Mouse (Mus musculus) ovary, postnatal 10 days (tissue): ENCODE measurements at regions not wholly inside any gene's neighbourhood (a gene's known extent, or its start where the extent isn't known, plus 50 kb on each side); places are given as distances from the start of the nearest gene placed in this dataset.

ENCODE experiments used
- DNase-seq: peaks from one replicate; pipeline ENCODE4 v3.0.0; 2022; ENCODE audit warnings: low spot score

DNA sequence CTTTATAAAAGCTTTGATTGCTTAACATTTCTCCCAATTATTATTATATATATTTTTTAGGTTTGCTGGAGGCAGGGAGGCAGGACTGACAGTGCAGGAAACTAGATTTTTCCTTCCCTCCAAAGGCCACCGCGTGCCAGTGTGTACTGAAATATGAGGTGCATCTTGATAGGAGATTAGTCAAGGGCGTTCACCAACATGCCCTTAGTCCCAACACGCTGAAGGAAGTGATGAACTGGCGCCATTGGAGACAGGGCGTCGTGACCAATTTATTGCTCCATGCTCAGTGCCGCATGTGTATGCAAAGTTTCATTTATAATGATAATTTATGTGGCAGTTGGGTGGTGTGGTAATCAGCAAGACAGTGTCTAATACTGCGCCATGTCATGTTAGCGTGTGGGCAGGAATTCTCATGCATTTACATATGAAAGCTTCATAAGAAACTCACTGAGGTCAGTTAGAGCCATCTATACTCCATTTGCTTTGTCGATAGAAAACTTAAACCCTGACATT, 66.2 kb downstream of the Isl1 start:
- no peak for DNase-seq

DNA sequence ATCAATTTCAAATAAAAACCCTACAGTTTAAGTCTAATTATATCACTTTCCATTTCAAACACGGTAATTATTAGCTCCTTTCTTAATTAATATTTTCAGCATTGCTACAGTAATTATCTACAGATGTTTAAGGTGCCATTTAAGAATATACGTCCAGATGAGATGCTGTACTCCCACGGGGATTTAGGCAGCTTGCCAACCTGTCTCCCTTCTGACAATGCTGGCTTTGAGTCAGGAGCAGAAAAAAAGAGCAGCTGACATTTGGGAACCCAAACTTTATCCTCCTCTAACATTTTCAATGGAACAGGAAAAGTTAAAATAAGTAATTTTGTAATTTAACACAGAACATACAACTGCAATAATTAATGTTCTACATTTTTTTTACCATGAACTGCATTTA, 94.4 kb downstream of the Isl1 start:
- no peak for DNase-seq

DNA sequence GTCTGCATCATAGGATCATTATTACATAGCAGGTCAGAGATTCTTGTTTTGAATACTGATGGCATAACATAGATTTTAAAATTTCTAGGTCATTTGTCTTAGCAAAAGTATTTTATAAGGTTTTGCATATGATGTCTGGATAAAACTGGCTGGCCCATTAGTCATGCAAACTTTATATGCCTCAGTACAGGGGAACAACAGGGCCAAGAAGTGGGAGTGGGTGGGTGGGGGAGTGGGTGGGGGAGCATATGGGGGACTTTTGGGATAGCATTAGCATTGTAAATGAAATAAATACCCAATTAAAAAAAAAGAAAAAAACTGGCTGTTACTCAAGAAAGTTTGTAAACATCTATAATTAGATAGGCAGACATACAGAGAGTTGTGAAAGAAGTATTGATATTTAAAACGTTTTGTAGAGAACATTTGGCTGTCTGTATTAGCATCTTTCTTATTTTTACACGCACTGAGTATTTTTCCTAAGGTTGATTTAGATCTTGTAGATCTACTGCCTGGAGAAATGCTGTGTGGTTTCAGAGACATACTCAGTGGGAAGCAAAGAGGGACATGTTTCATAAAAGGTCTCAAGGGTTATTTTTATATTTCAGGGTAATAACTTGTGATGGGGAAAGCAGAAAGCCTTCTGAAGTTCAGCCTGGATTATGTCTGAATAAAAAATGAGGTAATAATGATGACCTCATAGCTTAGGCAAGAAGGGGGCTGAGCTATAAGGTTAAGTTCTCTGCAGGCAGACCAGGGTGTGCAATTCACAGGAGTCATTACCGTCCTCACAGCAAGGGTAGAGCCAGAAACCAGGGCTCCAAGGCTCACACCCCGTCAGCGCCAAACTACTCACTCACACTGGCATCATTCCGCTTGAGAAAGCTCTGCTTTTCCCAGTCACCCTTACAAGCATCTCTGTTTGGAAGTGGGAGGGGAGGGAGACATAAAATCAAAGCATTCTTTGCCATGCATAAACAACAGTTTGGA, 95.4 kb downstream of the Isl1 start:
- DNase-seq = no peak

DNA sequence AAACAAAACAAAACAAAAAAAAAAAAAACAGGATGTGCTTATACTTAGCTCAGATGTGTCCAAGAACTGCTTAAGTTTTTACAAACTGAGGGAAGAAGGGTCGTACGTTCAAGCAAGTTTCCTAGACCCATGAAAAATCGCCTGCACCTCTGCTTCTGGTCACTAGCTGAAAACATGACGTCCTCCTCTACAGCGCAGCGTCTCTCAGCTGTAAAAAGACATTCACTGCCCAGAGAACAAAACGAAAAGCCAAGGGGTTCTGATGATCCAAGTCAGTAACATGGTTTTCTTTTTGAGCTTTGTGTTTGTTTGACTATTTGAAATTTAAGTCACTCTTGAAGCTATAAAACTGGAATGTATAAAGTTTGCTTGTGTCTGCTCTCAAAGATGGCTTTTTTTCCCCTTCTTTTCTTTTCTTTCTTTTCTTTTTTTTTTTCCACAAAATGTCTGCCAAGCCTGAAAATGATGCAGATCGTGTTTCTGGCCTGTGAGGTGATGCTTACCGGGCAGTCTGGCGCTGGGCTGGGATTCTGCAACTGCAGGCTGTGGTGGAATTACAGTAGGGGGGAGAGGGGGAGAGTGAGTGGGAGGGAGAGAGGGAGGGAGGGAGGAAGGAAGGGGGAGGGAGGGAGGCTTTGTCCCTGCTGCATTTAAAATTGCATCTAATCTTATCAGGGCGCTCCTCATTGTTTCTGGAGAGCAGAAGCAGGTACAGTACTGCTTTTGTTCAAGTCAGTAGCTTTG, 108.1 kb downstream of the Isl1 start:
- no peak for DNase-seq

DNA sequence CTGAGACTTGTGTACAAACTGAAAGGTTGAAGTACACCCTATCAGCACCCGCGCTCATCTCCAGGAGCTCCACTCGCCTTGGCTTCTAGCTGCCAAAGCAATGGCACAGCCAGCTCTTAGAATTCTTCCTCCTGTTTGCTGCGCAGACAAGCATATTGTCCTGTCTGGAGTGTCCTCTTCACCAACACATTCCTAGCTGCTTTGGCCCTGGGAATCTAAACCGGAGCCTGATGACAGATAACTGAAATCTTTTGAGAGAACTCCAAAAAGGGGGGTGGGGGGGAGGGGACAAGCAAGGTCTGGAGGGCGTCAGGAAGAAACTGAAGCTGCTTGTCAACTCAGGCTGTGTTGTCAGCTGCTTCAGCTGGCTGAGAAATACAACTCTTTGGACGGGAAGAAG, 122.4 kb downstream of the Isl1 start:
- no peak for DNase-seq

DNA sequence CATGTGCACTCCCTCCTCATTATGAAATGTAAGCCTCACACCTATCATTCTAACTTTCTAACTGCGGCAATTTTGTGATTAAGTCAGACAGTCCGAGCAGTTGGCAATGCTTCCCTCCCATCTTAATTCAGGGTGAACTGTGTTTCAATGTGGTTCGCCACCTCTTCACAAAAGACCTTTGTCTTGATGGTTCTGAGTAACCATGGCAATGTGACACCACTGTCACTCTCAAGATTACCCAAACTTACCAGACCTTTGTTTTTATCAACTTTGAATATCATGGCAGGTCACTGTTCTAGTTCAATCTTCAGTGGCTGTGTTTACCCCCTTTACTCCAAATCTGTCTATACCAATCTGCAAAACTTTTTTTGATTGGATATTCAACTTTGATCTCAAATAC, 131.7 kb downstream of the Isl1 start:
- no peak for DNase-seq

DNA sequence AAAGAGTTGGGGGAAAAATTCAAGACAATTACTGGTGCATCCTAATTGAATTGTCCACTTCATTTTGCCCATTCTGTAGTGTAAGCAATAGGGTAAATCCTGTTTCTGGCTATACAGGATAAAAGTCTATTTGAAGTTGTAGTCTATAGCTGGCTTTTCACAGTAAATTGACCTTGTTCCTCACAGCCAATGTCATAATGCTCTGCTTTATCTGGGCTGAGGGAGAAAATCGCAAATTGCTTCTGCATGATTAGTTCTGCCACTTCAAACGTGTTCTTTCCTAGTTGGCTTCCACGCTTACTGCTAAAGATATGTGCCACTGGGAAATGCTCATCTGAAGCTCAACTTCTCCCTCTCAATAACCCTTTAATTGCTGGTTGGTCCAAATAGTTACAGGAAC, 134.5 kb downstream of the Isl1 start:
- no peak for DNase-seq

DNA sequence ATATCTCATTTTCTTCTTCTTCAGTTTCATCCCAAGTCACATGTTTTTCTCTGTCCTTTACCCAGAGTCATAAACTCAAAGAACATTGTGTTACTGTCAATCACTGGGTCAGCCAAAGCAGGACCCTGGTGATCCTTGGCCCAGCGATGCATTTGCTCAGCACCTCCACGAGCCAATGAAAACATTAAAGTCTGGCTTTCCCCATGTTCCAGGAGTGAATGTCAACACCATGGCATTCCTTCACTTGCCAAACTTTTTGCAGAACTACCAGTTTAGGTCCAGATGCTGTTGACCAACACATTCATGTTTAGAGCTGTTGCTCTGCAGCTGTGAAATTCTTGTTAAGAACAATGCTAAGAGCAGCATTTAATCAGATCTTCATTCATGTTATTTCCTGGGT, 135.6 kb downstream of the Isl1 start:
- DNase-seq = no peak

DNA sequence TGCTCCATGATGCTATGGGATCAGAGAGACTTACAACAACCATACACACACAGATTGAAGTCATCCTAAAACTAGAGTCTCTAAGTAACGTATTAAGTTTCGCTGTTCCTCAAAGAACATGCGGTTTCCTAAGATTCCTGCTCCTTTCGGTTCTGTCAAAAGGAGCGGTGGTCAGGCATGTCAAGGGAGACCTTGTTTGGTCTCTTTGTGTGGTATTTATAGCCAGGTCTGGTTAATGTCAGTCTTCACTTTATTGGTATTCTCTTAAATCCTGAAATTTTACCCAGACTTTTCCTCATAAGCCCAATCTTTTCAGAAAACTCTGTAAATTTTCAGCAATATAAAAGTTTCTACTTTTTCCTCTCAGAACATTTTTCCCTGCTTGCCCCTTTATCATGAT, 166.5 kb downstream of the Isl1 start:
- DNase-seq = no peak

DNA sequence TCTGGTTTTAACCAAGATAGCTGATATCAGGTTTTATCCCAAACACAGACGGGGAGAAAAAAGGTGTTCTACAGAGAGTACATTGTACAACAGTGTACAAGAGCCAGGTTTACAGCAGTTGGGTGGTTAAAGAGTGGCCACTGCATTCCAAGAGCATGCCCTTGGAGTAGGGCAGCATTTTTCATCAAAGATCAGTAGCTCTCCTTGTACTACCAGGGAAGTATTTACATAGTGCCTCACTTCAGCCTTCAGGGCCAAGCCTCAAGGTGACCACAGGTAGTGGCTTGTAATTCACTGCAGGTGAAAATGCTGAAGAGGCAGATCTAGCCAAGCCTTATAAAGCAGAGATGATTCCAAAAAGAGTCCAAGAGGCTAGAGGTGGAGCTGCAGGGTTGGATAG, 190.8 kb downstream of the Isl1 start:
- DNase-seq = no peak

DNA sequence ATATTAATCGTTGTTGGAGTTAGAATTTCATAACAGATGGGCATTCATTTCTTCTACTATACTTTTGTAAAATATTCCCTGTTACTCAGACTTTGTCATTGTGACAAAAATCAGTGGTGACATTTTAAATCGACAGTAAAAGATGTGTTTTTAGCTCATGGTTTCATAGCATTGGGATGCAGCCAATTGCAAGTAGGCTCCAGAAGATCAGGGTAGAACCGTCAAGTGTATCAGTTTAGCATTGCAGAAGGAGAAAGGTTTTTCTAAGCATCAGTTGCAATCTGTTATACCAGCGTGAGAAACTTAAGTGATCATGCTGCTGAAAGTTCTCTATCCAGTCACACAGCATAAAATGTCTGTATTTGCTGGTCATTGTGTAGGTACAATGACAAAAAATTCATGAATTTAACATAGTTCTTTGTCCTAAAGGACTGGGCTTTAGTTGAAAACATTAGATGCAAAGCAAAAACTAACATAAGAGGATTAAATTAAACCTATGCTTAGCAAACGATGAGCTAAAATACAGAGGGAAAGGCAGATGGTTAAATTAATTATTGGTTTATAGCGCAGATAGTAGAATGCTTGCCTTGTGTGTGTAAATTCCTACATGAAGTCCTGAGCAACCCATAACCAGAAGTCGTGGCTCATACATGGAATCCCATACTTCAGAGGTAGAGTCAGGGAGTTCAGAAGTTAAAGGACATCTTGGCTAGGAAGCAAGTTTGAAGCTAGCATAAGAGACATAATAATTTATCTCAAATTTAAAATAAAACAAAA, 198.3 kb downstream of the Isl1 start:
- DNase-seq = no peak

DNA sequence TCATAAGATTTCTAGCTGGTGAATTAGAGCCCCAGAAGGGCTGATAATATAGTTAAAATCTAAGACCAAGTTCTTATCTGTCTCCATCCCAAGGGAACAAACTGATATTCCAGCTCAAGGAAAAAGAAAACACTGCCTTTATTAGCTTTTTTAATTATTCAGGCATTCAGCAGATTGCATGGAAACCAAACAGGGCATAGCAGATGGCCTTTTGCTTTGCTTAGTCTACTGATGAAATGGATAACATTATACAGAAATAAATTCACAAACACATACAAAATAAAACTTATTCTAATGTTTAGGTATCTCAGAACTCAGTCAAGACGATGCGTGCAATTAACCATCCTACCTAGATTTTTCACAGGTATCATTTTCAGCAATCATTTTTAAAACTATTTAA, 198.9 kb downstream of the Isl1 start:
- no peak for DNase-seq

DNA sequence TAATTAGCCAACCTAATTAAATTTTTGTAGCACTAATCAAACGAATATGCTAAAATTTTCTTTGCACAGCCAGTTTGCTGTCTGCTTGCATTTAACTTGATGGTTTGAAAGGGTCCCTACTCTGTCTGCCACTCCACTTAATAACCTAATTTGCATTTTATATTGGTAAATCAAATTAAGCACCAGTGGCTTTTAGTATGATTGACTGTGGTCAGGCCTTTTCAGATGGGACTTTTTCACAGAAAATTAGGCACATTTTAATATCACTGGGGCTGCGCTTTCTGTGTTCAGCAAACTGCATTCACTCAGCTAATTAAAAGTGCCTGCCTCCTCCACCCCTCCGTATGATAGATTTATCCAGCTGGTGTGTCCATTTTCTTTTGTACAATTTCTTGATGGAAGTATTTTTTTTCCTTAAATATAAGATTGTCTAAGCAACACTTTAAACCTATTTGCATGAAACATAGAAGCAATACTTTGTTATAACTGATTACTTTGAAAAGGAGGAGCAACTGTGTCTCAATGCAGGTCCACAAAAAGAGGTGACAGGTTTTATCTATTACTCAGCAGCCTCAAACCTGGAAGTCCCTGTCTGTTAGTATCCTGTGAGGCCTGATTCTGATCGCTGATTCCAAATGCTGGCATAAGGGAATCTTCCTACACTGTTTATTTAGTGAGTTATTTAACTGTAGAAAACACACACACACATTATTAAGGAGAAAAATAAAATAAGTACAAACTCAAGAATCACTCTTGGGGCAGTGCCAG, 221.8 kb downstream of the Isl1 start:
- no peak for DNase-seq

DNA sequence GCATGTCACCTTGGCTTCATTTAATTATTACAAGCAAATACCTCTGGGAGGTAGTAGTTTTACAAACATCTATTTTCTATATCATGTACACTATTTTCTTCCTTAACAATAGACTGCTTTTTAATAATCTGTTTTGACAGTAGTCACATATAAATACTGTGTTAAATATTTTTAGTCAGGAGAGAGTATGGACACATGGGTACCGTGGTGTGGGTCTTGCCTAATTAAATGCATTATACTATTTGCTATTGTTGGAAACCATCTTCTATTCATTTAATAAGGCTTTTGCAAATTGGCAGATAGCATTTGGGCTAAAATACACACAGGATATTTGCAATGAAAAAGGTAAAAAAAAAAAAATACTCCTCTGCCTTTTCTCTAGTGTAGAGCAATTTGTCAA, 222.3 kb downstream of the Isl1 start:
- no peak for DNase-seq

DNA sequence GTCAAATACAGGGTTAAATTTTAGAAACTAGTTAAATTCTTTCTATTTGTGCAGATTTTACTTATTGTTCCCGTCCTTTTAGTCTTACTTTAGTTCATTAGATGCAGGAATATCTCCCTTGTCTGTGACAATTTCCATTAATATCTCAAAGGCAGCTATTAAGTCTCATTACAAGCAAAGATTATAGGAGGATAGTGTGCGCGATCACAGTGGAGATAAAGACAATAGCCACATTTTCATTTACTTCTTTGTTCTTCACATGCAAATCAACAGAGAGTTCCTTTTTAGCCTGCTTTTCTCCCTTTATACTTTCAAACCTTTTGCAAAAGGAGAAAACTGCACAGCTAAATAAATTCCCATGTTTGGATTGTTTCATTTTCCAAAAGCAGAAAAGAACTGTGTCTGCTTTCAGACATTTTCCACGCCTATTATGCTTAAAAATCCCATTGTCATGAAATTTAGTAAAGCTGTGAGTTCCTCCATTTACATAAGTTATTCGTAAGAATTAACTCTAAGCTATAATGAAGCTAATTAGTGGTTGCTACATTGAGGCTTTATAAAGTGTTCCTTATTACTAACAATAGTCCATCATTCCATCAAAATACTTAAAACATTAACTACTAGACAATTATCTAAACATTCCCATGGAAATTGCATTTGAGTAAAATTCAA, 252.4 kb downstream of the Isl1 start:
- DNase-seq = no peak

DNA sequence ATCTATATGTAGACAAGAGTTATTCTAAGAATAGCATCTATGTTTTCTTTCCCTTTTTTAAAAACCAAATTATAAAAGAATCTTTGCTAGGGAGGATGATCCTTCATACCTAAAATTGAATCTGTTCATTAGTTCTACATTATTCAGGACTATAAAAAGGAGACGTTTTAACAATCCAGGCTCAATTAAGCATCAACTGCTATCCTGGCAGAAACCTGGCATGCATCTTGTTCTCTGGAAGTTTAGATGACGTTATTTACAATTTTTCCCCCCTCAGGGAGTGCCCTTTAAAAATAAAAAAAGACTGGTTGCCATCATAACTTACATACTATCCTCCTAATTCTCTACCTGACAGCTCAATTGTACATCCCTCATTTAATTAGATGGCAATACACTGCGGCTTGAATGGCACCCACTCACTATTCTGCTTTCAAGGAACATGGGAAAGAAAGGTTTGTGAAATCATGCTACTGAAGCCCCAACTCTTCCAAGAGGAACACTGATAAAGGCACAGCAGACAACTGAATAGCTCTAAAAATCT, 253.3 kb downstream of the Isl1 start:
- no peak for DNase-seq

DNA sequence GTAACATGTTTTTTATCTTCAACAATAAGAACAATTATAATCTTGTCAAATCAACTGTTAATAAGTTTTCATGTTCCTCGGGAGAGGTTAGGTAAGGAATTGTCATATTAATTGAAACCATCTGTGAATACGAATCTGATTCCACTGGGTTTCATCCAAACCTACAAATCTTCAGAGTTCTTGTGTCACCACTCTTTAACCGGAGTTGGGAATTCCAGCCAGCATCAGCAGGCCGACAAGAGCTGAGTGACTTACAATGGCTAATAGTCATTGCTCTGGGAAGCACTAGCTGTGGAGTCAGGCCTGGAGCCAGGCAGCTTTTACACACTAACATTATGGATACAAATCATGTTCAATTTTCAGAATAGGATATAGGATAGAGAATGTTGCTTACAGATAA, 273.3 kb downstream of the Isl1 start:
- no peak for DNase-seq

DNA sequence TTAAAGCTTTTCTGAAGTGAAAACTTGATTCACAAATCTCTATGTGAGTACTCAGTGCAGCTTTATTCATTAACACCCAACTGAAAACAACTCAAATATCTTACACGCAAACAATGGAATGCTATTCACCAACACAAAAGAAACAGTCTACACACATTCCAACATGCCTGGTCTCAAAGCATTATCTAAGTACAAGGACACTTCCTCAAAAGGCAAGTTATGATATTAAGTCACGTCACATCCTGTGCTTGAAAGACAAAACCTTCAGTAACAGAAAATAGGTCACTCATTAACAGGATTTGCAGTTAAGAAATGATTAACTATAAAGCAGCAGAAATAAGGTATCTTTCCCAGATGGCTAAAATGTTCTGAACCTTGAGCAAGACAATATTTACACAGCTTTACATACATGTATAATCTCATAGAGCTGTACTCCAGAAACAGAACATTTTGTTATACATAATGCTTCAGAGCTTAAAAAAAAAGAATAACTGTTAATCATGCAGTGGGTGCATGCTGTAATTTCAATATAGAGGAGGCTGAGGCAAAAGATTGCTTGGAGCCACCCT, 279.3 kb downstream of the Isl1 start:
- DNase-seq = no peak

DNA sequence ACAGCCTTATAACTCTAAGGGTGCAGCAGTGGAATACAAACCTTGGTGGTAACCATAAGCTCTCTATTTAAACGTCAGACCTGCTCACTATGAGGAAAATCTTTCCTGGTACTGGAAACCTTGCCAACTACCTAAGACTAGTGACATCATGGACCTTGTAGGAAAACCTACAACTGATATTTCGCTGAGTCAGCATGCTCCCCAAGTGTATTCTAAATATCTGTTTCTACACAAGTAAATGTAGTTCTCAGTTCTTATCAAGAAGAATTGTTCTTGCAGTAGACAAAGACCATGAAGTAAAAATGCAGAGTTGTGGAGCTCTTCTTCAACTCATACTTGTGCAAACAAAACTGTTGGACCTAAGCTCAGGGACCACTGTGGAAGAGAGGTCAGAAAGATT, 280.9 kb downstream of the Isl1 start:
- no peak for DNase-seq

DNA sequence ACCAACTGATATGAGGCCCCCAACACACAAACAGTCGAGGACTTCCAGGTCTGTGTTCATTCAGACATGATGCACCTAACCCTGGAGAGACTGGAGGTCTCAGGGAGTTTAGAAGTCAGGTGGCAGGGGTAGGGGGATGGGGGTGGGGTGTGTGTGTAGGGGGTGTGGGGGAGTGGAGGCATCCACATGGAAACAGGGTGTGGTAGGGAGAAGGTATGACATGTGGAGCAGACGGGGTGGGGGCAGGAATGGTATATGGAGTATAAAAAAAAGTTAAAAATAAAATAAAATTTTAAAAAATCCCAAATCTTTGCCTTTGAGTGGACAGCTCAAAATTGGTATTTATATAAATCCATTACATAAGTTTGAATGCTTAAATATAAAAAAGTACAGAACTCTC, 282.3 kb downstream of the Isl1 start:
- DNase-seq = no peak
